In genomic region chr2:124763650-124764049, GRCm38 (mm10) we compare ENCODE assay signal across 13 mouse cellular contexts.
"Had no signal": no experiment of that assay in that cellular context is flagged by ENCODE, and none has a peak within 500 bp of the region (broad histone marks: within the 10 kb centered on the region; RNA-seq: fewer than 3 reads in every experiment).

No protein-coding gene starts in this region.

- H3K9ac ChIP-seq: intestine, embryonic 15.5 days; limb, embryonic 12.5 days; limb, embryonic 15.5 days; liver, embryonic 12.5 days; liver, embryonic 15.5 days; lung, embryonic 15.5 days; neural tube, embryonic 13.5 days had no signal

- H3K4me3 ChIP-seq: intestine, embryonic 15.5 days; limb, embryonic 12.5 days; limb, embryonic 15.5 days; liver, embryonic 12.5 days; liver, embryonic 15.5 days; lung, embryonic 15.5 days; neural tube, embryonic 13.5 days had no signal

- H3K4me2 ChIP-seq: intestine, embryonic 15.5 days; limb, embryonic 12.5 days; limb, embryonic 15.5 days; liver, embryonic 12.5 days; liver, embryonic 15.5 days; lung, embryonic 15.5 days; midbrain, embryonic 11.5 days; neural tube, embryonic 13.5 days had no signal

- ATAC-seq: intestine, embryonic 15.5 days; liver, embryonic 12.5 days had no signal

- H3K27ac ChIP-seq: intestine, embryonic 15.5 days; limb, embryonic 12.5 days; limb, embryonic 15.5 days; liver, embryonic 12.5 days; liver, embryonic 15.5 days; lung, embryonic 15.5 days; neural tube, embryonic 13.5 days had no signal

- H3K9me3 ChIP-seq: intestine, embryonic 15.5 days; limb, embryonic 12.5 days; limb, embryonic 15.5 days; liver, embryonic 12.5 days; liver, embryonic 15.5 days; lung, embryonic 15.5 days; neural tube, embryonic 13.5 days had no signal

- H3K27me3 ChIP-seq: intestine, embryonic 15.5 days; limb, embryonic 12.5 days; limb, embryonic 15.5 days; liver, embryonic 12.5 days; liver, embryonic 15.5 days; lung, embryonic 15.5 days; neural tube, embryonic 13.5 days had no signal

- H3K36me3 ChIP-seq: intestine, embryonic 15.5 days; limb, embryonic 12.5 days; limb, embryonic 15.5 days; liver, embryonic 12.5 days; liver, embryonic 15.5 days; lung, embryonic 15.5 days; neural tube, embryonic 13.5 days had no signal

- DNase-seq: kidney, postnatal 10 days; lung, postnatal 10 days; midbrain, embryonic 14.5 days; thymus, adult 18-20 months; thymus, postnatal 36 days had no signal

- H3K4me1 ChIP-seq: intestine, embryonic 15.5 days; limb, embryonic 12.5 days; limb, embryonic 15.5 days; liver, embryonic 12.5 days; liver, embryonic 15.5 days; lung, embryonic 15.5 days had no signal
